Mouse (Mus musculus): ENCODE measurements around the gene Jag2. TPM values are rescaled to one million over a fixed set of nuclear protein-coding genes. Genes with fewer than 3 reads are reported as not detected.

Gene Jag2
- polyA plus RNA-seq, 1 experiment from 2014 or later = 17.2 TPM

GRCm38 (mm10) chr12:112898960-112899359 lies 30.6 kb downstream of the Jag2 start:
- H3K4me2 ChIP-seq (ENCODE audit: low read depth, low read length) = no peak overlapping the region
- H3K9ac ChIP-seq (replicated peaks; ENCODE audit: low read depth, low read length) = no peak overlapping the region
- peaks cover 7% of the 10 kb centered on the region for H3K4me1 ChIP-seq (ENCODE audit: control insufficient read depth, insufficient read depth, low read length)
- no peak overlapping the region for H3K4me3 ChIP-seq (ENCODE audit: low read depth, low read length)
- no peaks in the 10 kb centered on the region for H3K9me3 ChIP-seq (ENCODE audit: control insufficient read depth, low read length)
- H3K27ac ChIP-seq (ENCODE audit: low read depth, low read length) = no peak overlapping the region
- H3K36me3 ChIP-seq (ENCODE audit: control insufficient read depth, insufficient read depth, low read length) = 0 out of 2 replicates have a peak, but pooled peaks cover under 1% of the 10 kb centered on the region
- no peak for ATAC-seq (ENCODE audit: low read depth)
- WGBS = 70% methylated on average over 4 of the region's 4 CpGs
- no peaks in the 10 kb centered on the region for H3K27me3 ChIP-seq (ENCODE audit: control insufficient read depth, insufficient read depth, low read length)

- WGBS = 50% methylated on average over 12 of the region's 12 CpGs
- no peaks in the 10 kb centered on the region for H3K36me3 ChIP-seq (ENCODE audit: control insufficient read depth, insufficient read depth, low read length)
- peaks cover 7% of the 10 kb centered on the region for H3K4me1 ChIP-seq (ENCODE audit: control insufficient read depth, insufficient read depth, low read length)
- H3K27ac ChIP-seq (ENCODE audit: low read depth, low read length) = no peak overlapping the region; the same call in 1 of the 2 replicates
- H3K4me2 ChIP-seq (ENCODE audit: low read depth, low read length) = no peak overlapping the region
- H3K4me3 ChIP-seq (ENCODE audit: low read depth, low read length) = no peak overlapping the region
- no peaks in the 10 kb centered on the region for H3K27me3 ChIP-seq (ENCODE audit: control insufficient read depth, insufficient read depth, low read length)
- H3K9me3 ChIP-seq (ENCODE audit: control insufficient read depth, low read length) = no peaks in the 10 kb centered on the region
- no peak overlapping the region for H3K9ac ChIP-seq (replicated peaks; ENCODE audit: low read depth, low read length)
- no peak for ATAC-seq (ENCODE audit: low read depth)
These were observed 31.2 kb downstream of the Jag2 start for GRCm38 (mm10) chr12:112898351-112898750.

- H3K4me2 ChIP-seq (ENCODE audit: low read depth, low read length) = peak overlapping the region; percentile 29; the same call in 1 of the 2 replicates
- no peak overlapping the region for H3K4me3 ChIP-seq (ENCODE audit: low read depth, low read length)
- H3K9ac ChIP-seq (replicated peaks; ENCODE audit: low read depth, low read length) = 0 out of 2 replicates have a peak overlapping the region, but pooled peaks have one; percentile 21
- H3K36me3 ChIP-seq (ENCODE audit: control insufficient read depth, insufficient read depth, low read length) = no peaks in the 10 kb centered on the region
- ATAC-seq (ENCODE audit: low read depth) = peak; percentile 73; the same call in 1 of the 2 replicates
- 26% methylated on average over 16 of the region's 16 CpGs for WGBS
- no peaks in the 10 kb centered on the region for H3K9me3 ChIP-seq (ENCODE audit: control insufficient read depth, low read length)
- H3K27me3 ChIP-seq (ENCODE audit: control insufficient read depth, insufficient read depth, low read length) = no peaks in the 10 kb centered on the region
- no peak overlapping the region for H3K27ac ChIP-seq (ENCODE audit: low read depth, low read length)
- H3K4me1 ChIP-seq (ENCODE audit: control insufficient read depth, insufficient read depth, low read length) = peaks cover 7% of the 10 kb centered on the region
These were observed 31.9 kb downstream of the Jag2 start for GRCm38 (mm10) chr12:112897522-112898212.

GRCm38 (mm10) chr12:112894969-112895368 lies 34.6 kb downstream of the Jag2 start:
- Histone ChIP-seq H3K4me2 (ENCODE audit: low read depth, low read length) (no peak overlapping the region), H3K27me3 (ENCODE audit: control insufficient read depth, insufficient read depth, low read length) (no peaks in the 10 kb centered on the region), H3K4me1 (ENCODE audit: control insufficient read depth, insufficient read depth, low read length) (peaks cover 7% of the 10 kb centered on the region), H3K4me3 (ENCODE audit: low read depth, low read length) (no peak overlapping the region), H3K9ac (replicated peaks; ENCODE audit: low read depth, low read length) (no peak overlapping the region), H3K36me3 (ENCODE audit: control insufficient read depth, insufficient read depth, low read length) (no peaks in the 10 kb centered on the region), H3K9me3 (ENCODE audit: control insufficient read depth, low read length) (no peaks in the 10 kb centered on the region), H3K27ac (ENCODE audit: low read depth, low read length) (no peak overlapping the region)
- WGBS = 69% methylated on average over 4 of the region's 4 CpGs
- ATAC-seq (ENCODE audit: low read depth) = no peak

- Histone ChIP-seq H3K4me1 (ENCODE audit: control insufficient read depth, insufficient read depth, low read length) (peaks cover 7% of the 10 kb centered on the region), H3K4me2 (ENCODE audit: low read depth, low read length) (no peak overlapping the region)
These were observed 35.2 kb downstream of the Jag2 start for GRCm38 (mm10) chr12:112894303-112894884.

GRCm38 (mm10) chr12:112885465-112885864 lies 44.1 kb downstream of the Jag2 start:
- WGBS = 65% methylated on average over 7 of the region's 7 CpGs
- no peaks in the 10 kb centered on the region for H3K4me1 ChIP-seq (ENCODE audit: control insufficient read depth, insufficient read depth, low read length)
- ATAC-seq (ENCODE audit: low read depth) = no peak
- no peak overlapping the region for H3K27ac ChIP-seq (ENCODE audit: low read depth, low read length)
- no peaks in the 10 kb centered on the region for H3K27me3 ChIP-seq (ENCODE audit: control insufficient read depth, insufficient read depth, low read length)
- no peaks in the 10 kb centered on the region for H3K36me3 ChIP-seq (ENCODE audit: control insufficient read depth, insufficient read depth, low read length)
- no peaks in the 10 kb centered on the region for H3K9me3 ChIP-seq (ENCODE audit: control insufficient read depth, low read length)
- no peak overlapping the region for H3K4me2 ChIP-seq (ENCODE audit: low read depth, low read length)
- no peak overlapping the region for H3K4me3 ChIP-seq (ENCODE audit: low read depth, low read length)
- H3K9ac ChIP-seq (replicated peaks; ENCODE audit: low read depth, low read length) = no peak overlapping the region

More at GRCm38 (mm10) chr12:112894303-112894884, 35.2 kb downstream of the Jag2 start:
- Histone ChIP-seq H3K27ac (ENCODE audit: low read depth, low read length) (no peak overlapping the region), H3K9ac (replicated peaks; ENCODE audit: low read depth, low read length) (no peak overlapping the region), H3K27me3 (ENCODE audit: control insufficient read depth, insufficient read depth, low read length) (no peaks in the 10 kb centered on the region), H3K36me3 (ENCODE audit: control insufficient read depth, insufficient read depth, low read length) (no peaks in the 10 kb centered on the region), H3K4me3 (ENCODE audit: low read depth, low read length) (no peak overlapping the region), H3K9me3 (ENCODE audit: control insufficient read depth, low read length) (no peaks in the 10 kb centered on the region)
- ATAC-seq (ENCODE audit: low read depth) = no peak
- WGBS = 74% methylated on average over 11 of the region's 11 CpGs

- H3K9ac ChIP-seq (replicated peaks; ENCODE audit: low read depth, low read length) = no peak overlapping the region
- peaks cover 5% of the 10 kb centered on the region for H3K4me1 ChIP-seq (ENCODE audit: control insufficient read depth, insufficient read depth, low read length)
- ATAC-seq (ENCODE audit: low read depth) = no peak
- no peak overlapping the region for H3K4me2 ChIP-seq (ENCODE audit: low read depth, low read length)
- H3K4me3 ChIP-seq (ENCODE audit: low read depth, low read length) = no peak overlapping the region
- peaks cover 26% of the 10 kb centered on the region for H3K27me3 ChIP-seq (ENCODE audit: control insufficient read depth, insufficient read depth, low read length)
- H3K9me3 ChIP-seq (ENCODE audit: control insufficient read depth, low read length) = no peaks in the 10 kb centered on the region
- WGBS = 69% methylated on average over 6 of the region's 6 CpGs
- H3K27ac ChIP-seq (ENCODE audit: low read depth, low read length) = no peak overlapping the region
- H3K36me3 ChIP-seq (ENCODE audit: control insufficient read depth, insufficient read depth, low read length) = no peaks in the 10 kb centered on the region
These were observed 48.2 kb downstream of the Jag2 start for GRCm38 (mm10) chr12:112881301-112881815.

GRCm38 (mm10) chr12:112880661-112881060 lies 48.9 kb downstream of the Jag2 start:
- Histone ChIP-seq H3K36me3 (ENCODE audit: control insufficient read depth, insufficient read depth, low read length) (no peaks in the 10 kb centered on the region), H3K4me1 (ENCODE audit: control insufficient read depth, insufficient read depth, low read length) (peaks cover 5% of the 10 kb centered on the region), H3K4me3 (ENCODE audit: low read depth, low read length) (no peak overlapping the region), H3K9me3 (ENCODE audit: control insufficient read depth, low read length) (no peaks in the 10 kb centered on the region), H3K27me3 (ENCODE audit: control insufficient read depth, insufficient read depth, low read length) (peaks cover 32% of the 10 kb centered on the region), H3K9ac (replicated peaks; ENCODE audit: low read depth, low read length) (no peak overlapping the region), H3K4me2 (ENCODE audit: low read depth, low read length) (no peak overlapping the region), H3K27ac (ENCODE audit: low read depth, low read length) (no peak overlapping the region)
- no peak for ATAC-seq (ENCODE audit: low read depth)
- 80% methylated on average over 4 of the region's 4 CpGs for WGBS

GRCm38 (mm10) chr12:112879731-112880130 lies 49.8 kb downstream of the Jag2 start:
- no peak for ATAC-seq (ENCODE audit: low read depth)
- H3K9me3 ChIP-seq (ENCODE audit: control insufficient read depth, low read length) = no peaks in the 10 kb centered on the region
- H3K27me3 ChIP-seq (ENCODE audit: control insufficient read depth, insufficient read depth, low read length) = peaks cover 41% of the 10 kb centered on the region
- H3K4me1 ChIP-seq (ENCODE audit: control insufficient read depth, insufficient read depth, low read length) = peaks cover 5% of the 10 kb centered on the region
- no peak overlapping the region for H3K4me3 ChIP-seq (ENCODE audit: low read depth, low read length)
- no peak overlapping the region for H3K27ac ChIP-seq (ENCODE audit: low read depth, low read length)
- H3K36me3 ChIP-seq (ENCODE audit: control insufficient read depth, insufficient read depth, low read length) = no peaks in the 10 kb centered on the region
- WGBS = 84% methylated on average over 5 of the region's 5 CpGs
- no peak overlapping the region for H3K4me2 ChIP-seq (ENCODE audit: low read depth, low read length)
- no peak overlapping the region for H3K9ac ChIP-seq (replicated peaks; ENCODE audit: low read depth, low read length)
